Mouse (Mus musculus) heart, embryonic 15.5 days (tissue): ENCODE measurements around the gene Itga1. TPM values are rescaled to one million over a fixed set of nuclear protein-coding genes. Genes with fewer than 3 reads are reported as not detected.
A peak's percentile ranks its signal among the peaks of the same experiment; 100 is the strongest.

Experiments used
- ATAC-seq: fragments of 200-750 bp; cut with Nextera tagmentation; replicated peaks from 2 replicates; pipeline ENCODE4 v1.8.0; 2017; ENCODE audit warnings: low read depth, moderate TSS enrichment; ENCODE audit not compliant: insufficient number of reproducible peaks, insufficient read depth, low FRiP score
- H3K27ac ChIP-seq: fragments of 300-500 bp; sonication (generic); 2 replicates; pipeline ENCODE4 v1.5.1; 2015; ENCODE audit warnings: mild to moderate bottlenecking, inconsistent platforms
- H3K27me3 ChIP-seq: fragments of 300-500 bp; sonication (generic); 2 replicates; pipeline ENCODE4 v1.6.1; 2015; ENCODE audit warnings: inconsistent platforms
- H3K36me3 ChIP-seq: fragments of 300-500 bp; sonication (generic); 2 replicates; pipeline ENCODE4 v1.6.1; 2015; ENCODE audit warnings: mild to moderate bottlenecking, inconsistent platforms
- H3K4me1 ChIP-seq: fragments of 300-500 bp; sonication (generic); replicated peaks from 2 replicates; pipeline ENCODE4 v1.6.1; 2015; ENCODE audit warnings: inconsistent platforms
- H3K4me2 ChIP-seq: fragments of 300-500 bp; sonication (generic); 2 replicates; pipeline ENCODE4 v1.6.1; 2015; ENCODE audit warnings: inconsistent platforms, mild to moderate bottlenecking, moderate library complexity
- H3K4me3 ChIP-seq: fragments of 300-500 bp; sonication (generic); 2 replicates; pipeline ENCODE4 v1.5.1; 2015; ENCODE audit warnings: mild to moderate bottlenecking, inconsistent platforms
- H3K9ac ChIP-seq: fragments of 300-500 bp; sonication (generic); 2 replicates; pipeline ENCODE4 v1.6.1; 2015; ENCODE audit warnings: mild to moderate bottlenecking, inconsistent platforms
- H3K9me3 ChIP-seq: fragments of 300-500 bp; sonication (generic); replicated peaks from 2 replicates; pipeline ENCODE4 v1.6.1; 2016; ENCODE audit warnings: inconsistent platforms
- WGBS: fragments of 180-500 bp; shearing (Covaris S2); methylation state at CpG from one replicate; pipeline ENCODE4 v1.1.7; 2015; ENCODE audit warnings: mixed read lengths; 5-methylcytosine and 5-hydroxymethylcytosine counted together
- polyA plus RNA-seq: library from polyadenylated mRNA; unstranded; fragments of >200 nt; fragmentation: Nextera tagmentation; extraction: Ambion mirVana; gene quantifications from 2 replicates; pipeline ENCODE4 v1.2.1, GENCODE M21; 2015

Gene Itga1
- polyA plus RNA-seq, 1 experiment from 2014 or later = 25.6 TPM

GRCm38 (mm10) chr13:115079996-115080585, 21.7 kb downstream of the Itga1 start:
- H3K9me3 ChIP-seq = no peaks in the 10 kb centered on the region
- no peak overlapping the region for H3K9ac ChIP-seq
- no peaks in the 10 kb centered on the region for H3K27me3 ChIP-seq
- 0 out of 2 replicates have a peak, but pooled peaks cover 2% of the 10 kb centered on the region for H3K36me3 ChIP-seq
- 72% methylated on average over 3 of the region's 3 CpGs for WGBS
- no peak for ATAC-seq
- H3K4me1 ChIP-seq = peaks cover 14% of the 10 kb centered on the region
- H3K4me2 ChIP-seq = no peak overlapping the region
- no peak overlapping the region; the same call in 1 of the 2 replicates for H3K27ac ChIP-seq
- H3K4me3 ChIP-seq = no peak overlapping the region

GRCm38 (mm10) chr13:115078997-115079685, 22.6 kb downstream of the Itga1 start:
- Histone ChIP-seq H3K9ac (no peak overlapping the region), H3K27ac (no peak overlapping the region), H3K4me1 (peaks cover 14% of the 10 kb centered on the region), H3K36me3 (0 out of 2 replicates have a peak, but pooled peaks cover 2% of the 10 kb centered on the region), H3K9me3 (no peaks in the 10 kb centered on the region), H3K27me3 (no peaks in the 10 kb centered on the region), H3K4me3 (no peak overlapping the region), H3K4me2 (no peak overlapping the region)
- ATAC-seq = no peak
- 70% methylated on average over 6 of the region's 6 CpGs for WGBS

DNA sequence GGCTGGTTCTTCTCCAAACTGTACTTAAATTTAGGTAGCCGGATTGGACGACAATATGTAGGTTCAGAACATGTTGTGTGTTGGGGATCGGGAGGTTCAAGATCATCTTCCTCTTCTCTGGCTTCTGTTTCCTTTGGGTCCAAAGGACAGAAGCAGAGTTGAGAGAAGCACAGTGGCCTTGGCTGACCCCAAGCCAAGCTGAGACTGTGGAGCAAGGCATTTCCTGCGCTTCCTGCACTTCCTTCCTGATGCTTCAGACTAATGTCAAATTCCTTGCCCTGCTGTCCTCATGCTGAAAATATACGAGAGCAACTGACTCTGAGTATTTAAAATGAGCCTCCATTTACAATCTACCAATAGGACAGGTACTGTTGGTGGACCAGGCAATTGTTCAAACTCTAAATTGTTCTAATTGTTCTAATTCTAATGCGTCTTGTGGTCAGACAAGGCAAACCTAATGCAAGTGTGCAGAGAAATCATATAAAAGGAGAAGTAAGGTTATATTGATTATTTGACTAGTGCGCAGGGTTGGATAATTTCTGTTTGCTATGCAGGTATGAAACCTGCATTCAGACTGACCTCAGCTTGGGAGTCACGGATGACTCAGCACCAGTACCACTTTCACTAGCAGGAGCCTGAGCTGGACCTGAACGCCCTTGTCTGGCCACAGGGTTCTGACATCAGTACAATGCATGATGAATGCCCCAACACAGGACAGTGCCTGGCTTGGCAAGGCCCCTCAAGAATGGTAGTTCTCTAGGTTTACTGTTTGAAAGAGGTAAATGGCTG, 24.2 kb downstream of the Itga1 start:
- Histone ChIP-seq H3K36me3 (0 out of 2 replicates have a peak, but pooled peaks cover 2% of the 10 kb centered on the region), H3K27me3 (no peaks in the 10 kb centered on the region), H3K4me2 (no peak overlapping the region), H3K9me3 (no peaks in the 10 kb centered on the region), H3K9ac (no peak overlapping the region), H3K4me1 (peaks cover 14% of the 10 kb centered on the region), H3K4me3 (no peak overlapping the region), H3K27ac (no peak overlapping the region)
- WGBS = 80% methylated on average over 9 of the region's 9 CpGs
- ATAC-seq = no peak

DNA sequence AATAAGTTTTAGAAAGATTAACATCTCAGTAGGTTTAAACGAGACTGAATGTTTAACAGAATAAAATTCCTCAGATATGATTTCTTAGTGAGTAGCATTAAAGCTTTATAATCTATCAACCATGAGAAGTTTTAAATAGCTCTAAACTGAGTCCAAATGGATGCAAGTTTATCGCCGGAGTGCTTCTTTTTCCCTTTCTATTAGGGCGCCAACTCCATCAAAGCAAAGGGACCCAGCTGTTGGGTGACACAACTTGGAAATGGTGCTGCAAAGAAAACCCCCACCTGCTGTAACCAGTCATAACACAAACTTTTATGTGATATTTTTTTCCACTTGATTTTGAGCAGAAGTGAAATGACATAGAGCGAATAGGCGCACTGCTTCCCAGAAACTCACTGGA, 29.4 kb downstream of the Itga1 start:
- WGBS = 79% methylated on average over 6 of the region's 6 CpGs
- Histone ChIP-seq H3K9me3 (no peaks in the 10 kb centered on the region), H3K4me3 (no peak overlapping the region), H3K4me2 (no peak overlapping the region), H3K4me1 (0 out of 2 replicates have a peak, but pooled peaks cover 2% of the 10 kb centered on the region), H3K27ac (no peak overlapping the region), H3K36me3 (no peaks in the 10 kb centered on the region), H3K9ac (no peak overlapping the region), H3K27me3 (no peaks in the 10 kb centered on the region)
- ATAC-seq = no peak

DNA sequence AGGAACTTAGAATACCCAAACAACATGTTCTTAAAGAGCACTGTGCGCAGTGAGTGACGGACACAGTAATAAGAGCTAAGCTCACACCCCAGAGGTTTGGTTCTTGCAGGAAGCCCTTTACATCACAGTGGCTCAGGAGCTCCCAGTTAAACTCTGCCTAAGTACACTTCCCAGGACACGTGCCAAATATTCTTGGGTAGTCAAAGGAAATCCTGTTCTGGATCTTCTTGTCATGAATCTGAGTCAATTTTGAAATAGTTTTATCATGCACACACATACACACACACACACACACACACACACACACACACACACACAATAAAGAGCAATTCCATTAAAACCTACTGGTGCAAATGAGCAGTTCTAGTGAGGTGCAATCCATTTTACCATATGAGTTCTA, 30.3 kb downstream of the Itga1 start:
- no peak overlapping the region for H3K27ac ChIP-seq
- no peak overlapping the region for H3K4me2 ChIP-seq
- no peaks in the 10 kb centered on the region for H3K36me3 ChIP-seq
- no peak for ATAC-seq
- no peak overlapping the region for H3K4me3 ChIP-seq
- WGBS = 71% methylated on average over 3 of the region's 3 CpGs
- 0 out of 2 replicates have a peak, but pooled peaks cover 2% of the 10 kb centered on the region for H3K4me1 ChIP-seq
- no peak overlapping the region for H3K9ac ChIP-seq
- H3K9me3 ChIP-seq = no peaks in the 10 kb centered on the region
- H3K27me3 ChIP-seq = no peaks in the 10 kb centered on the region

DNA sequence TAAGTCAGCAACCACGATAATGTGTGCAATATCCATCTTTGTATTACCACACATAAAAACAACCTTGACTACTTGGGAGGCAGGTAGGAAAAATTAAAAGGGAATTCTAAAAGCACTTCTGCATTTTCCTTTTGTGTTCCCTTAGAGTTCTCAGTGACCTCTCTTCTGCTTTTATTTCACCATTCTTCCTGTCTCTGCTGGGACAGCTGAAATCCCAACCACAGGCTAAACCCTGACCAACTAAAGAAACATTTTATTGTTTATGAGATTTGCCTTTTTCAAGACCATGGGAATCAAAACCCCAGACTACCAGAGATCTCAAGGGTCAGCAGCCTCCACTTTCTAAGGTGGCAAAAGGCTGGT, 33.8 kb downstream of the Itga1 start:
- Histone ChIP-seq H3K9ac (no peak overlapping the region), H3K9me3 (no peaks in the 10 kb centered on the region), H3K27me3 (no peaks in the 10 kb centered on the region), H3K4me2 (no peak overlapping the region), H3K27ac (no peak overlapping the region), H3K4me3 (no peak overlapping the region), H3K36me3 (no peaks in the 10 kb centered on the region), H3K4me1 (peaks cover 2% of the 10 kb centered on the region; the same call in 1 of the 2 replicates)
- WGBS = 85% methylated on average over 1 of the region's 1 CpGs
- no peak for ATAC-seq

GRCm38 (mm10) chr13:115067324-115067967, 34.3 kb downstream of the Itga1 start:
- Histone ChIP-seq H3K36me3 (no peaks in the 10 kb centered on the region), H3K9me3 (no peaks in the 10 kb centered on the region), H3K4me3 (no peak overlapping the region), H3K9ac (no peak overlapping the region), H3K4me1 (peaks cover 2% of the 10 kb centered on the region; the same call in 1 of the 2 replicates), H3K4me2 (no peak overlapping the region), H3K27me3 (no peaks in the 10 kb centered on the region), H3K27ac (no peak overlapping the region)
- ATAC-seq = no peak
- WGBS = 92% methylated on average over 4 of the region's 4 CpGs

DNA sequence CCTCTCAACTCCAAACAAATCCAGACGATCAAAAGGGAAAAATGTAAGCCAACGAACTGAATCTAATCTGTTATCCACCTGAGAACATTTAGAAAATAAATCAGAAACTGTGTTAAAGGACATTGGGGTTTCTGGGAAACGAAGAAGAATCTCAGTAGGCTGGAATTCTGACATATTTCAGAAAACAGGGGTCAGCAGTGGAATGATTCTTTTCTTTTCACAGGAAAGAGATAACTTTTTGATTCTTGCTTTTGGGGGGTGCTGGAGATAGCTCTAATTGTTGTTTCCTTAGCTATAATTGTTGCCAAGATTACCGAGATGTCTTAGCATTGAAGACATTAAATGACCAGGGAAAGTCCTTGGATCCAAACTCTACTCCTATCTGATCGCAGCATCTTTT, 44.2 kb downstream of the Itga1 start:
- Histone ChIP-seq H3K27me3 (no peaks in the 10 kb centered on the region), H3K36me3 (no peaks in the 10 kb centered on the region), H3K4me2 (no peak overlapping the region), H3K9me3 (no peaks in the 10 kb centered on the region), H3K27ac (no peak overlapping the region), H3K4me3 (no peak overlapping the region), H3K9ac (no peak overlapping the region), H3K4me1 (peaks cover 9% of the 10 kb centered on the region)
- no peak for ATAC-seq
- 60% methylated on average over 5 of the region's 5 CpGs for WGBS

DNA sequence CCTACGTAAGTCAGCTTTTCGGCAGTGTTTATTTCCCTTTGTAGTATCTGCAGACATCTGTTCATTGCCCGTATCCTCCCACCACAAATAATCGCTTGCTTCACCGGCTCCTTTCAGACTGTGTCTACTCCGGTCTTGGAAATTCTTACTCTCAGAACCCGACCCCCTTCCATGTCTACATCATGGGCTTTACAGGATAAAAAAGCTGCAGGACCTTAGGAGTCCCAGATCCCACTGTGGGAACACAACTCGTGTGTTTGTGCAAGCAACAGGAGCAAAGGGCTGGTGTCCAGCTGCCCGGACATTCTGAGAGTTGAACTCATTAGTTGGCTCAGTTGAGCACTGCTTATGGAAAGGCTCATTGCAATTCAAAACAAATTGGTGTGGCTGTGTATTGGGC, 47.0 kb downstream of the Itga1 start:
- Histone ChIP-seq H3K36me3 (no peaks in the 10 kb centered on the region), H3K9me3 (no peaks in the 10 kb centered on the region), H3K27me3 (no peaks in the 10 kb centered on the region), H3K9ac (no peak overlapping the region), H3K4me2 (no peak overlapping the region), H3K27ac (peak overlapping the region; percentile 13; the same call in 1 of the 2 replicates), H3K4me1 (peaks cover 10% of the 10 kb centered on the region), H3K4me3 (no peak overlapping the region)
- no peak for ATAC-seq
- WGBS = 48% methylated on average over 9 of the region's 9 CpGs

DNA sequence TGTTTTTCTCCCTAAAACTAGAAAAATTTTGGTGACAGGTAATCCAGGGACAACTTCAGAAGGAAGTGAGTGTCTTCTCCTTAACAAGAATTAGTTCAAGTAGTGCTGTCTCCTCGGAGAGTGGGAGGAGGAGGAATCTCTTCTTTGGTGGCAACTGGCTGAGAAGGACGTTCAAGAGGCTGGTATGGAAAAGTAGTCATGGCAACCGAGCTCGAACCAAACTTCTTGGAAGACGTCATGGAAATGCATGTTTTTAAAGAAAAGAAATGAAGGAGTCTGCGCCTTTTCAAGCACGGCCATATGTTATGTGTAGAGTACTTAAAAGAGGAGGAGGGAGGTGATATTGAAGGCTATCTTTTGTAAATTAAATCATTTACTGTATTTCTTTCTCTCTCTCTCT, 49.2 kb downstream of the Itga1 start:
- no peak for ATAC-seq
- H3K36me3 ChIP-seq = peaks cover 2% of the 10 kb centered on the region; the same call in 1 of the 2 replicates
- H3K9ac ChIP-seq = no peak overlapping the region
- no peaks in the 10 kb centered on the region for H3K27me3 ChIP-seq
- peaks cover 10% of the 10 kb centered on the region for H3K4me1 ChIP-seq
- H3K4me3 ChIP-seq = no peak overlapping the region
- no peak overlapping the region for H3K4me2 ChIP-seq
- H3K9me3 ChIP-seq = no peaks in the 10 kb centered on the region
- WGBS = 73% methylated on average over 7 of the region's 7 CpGs
- no peak overlapping the region for H3K27ac ChIP-seq
